Mouse (Mus musculus): ENCODE measurements around the gene Fhl3.

- TF ChIP-seq POLR2A (IDR thresholded peaks at IDR 0.05; ENCODE audit: borderline replicate concordance, extremely low read depth, insufficient read depth, insufficient read length, poor library complexity, severe bottlenecking): no peak
- TF ChIP-seq CTCF (IDR thresholded peaks at IDR 0.05; ENCODE audit: borderline replicate concordance, extremely low read depth, insufficient read depth, insufficient read length): no peak
These were observed 44.0 kb upstream of the Fhl3 start, which contains the start of gene Pou3f1 for GRCm38 (mm10) chr4:124656518-124656853.

Data from brain, embryonic 14.5 days (tissue).